In genomic region chr11:95010841-95011403, GRCm38 (mm10) we compare ENCODE assay signal across 8 mouse cellular contexts. TPM values are rescaled to one million over a fixed set of nuclear protein-coding genes. Genes with fewer than 3 reads are reported as not detected.
DNase-seq lines count a peak whose midpoint lies in the region; ATAC-seq and TF ChIP-seq lines count a peak whose summit lies in the region.
"Not testable (repeated sequence)": the region's sequence is repeated elsewhere in the genome, so short reads cannot be mapped to it uniquely, and the experiment has no call there.

No protein-coding gene starts in this region.

- H3K9me3 ChIP-seq in forebrain, embryonic 11.5 days (ENCODE audit: control insufficient read depth, low read length); heart, embryonic 14.5 days (ENCODE audit: control insufficient read depth, low read length); intestine, embryonic 14.5 days (ENCODE audit: control insufficient read depth, low read length); limb, embryonic 12.5 days; lung, embryonic 14.5 days (ENCODE audit: low read depth, low read length); stomach, embryonic 15.5 days: not testable (repeated sequence)

- 8% methylated on average over 3 of the region's 4 CpGs for WGBS in forebrain, embryonic 11.5 days
- 14% methylated on average over 4 of the region's 4 CpGs for WGBS in heart, embryonic 14.5 days
- WGBS in intestine, embryonic 14.5 days: 20% methylated on average over 4 of the region's 4 CpGs
- WGBS in limb, embryonic 12.5 days: 0% methylated on average over 3 of the region's 4 CpGs
- 6% methylated on average over 4 of the region's 4 CpGs for WGBS in lung, embryonic 14.5 days
- 12% methylated on average over 4 of the region's 4 CpGs for WGBS in stomach, embryonic 15.5 days

- peak overlapping the region; percentile 85 for H3K4me3 ChIP-seq in forebrain, embryonic 11.5 days (ENCODE audit: low read depth, low read length)
- peak overlapping the region; percentile 19 to 67; a peak in 3 of 4 replicates for H3K4me3 ChIP-seq in heart, embryonic 14.5 days (ENCODE audit: control insufficient read depth in 1 of 2, insufficient read depth in 1 of 2, low read depth in 1 of 2, low read length in 2 of 2)
- peak overlapping the region; percentile 77 for H3K4me3 ChIP-seq in intestine, embryonic 14.5 days (ENCODE audit: low read depth, low read length)
- H3K4me3 ChIP-seq in limb, embryonic 12.5 days (replicated peaks): peak overlapping the region; percentile 83
- peak overlapping the region; percentile 72 for H3K4me3 ChIP-seq in lung, embryonic 14.5 days (ENCODE audit: low read depth, low read length)
- peak overlapping the region; percentile 58 for H3K4me3 ChIP-seq in myocyte
- H3K4me3 ChIP-seq in stomach, embryonic 15.5 days (replicated peaks): peak overlapping the region; percentile 71

- not testable (repeated sequence) for TF ChIP-seq POLR2A in myocyte (IDR thresholded peaks at IDR 0.05; ENCODE audit: insufficient read length, low read depth)

- H3K27ac ChIP-seq in forebrain, embryonic 11.5 days (ENCODE audit: low read depth, low read length): peak overlapping the region; percentile 28; the same call in 1 of the 2 replicates
- not testable (repeated sequence) for H3K27ac ChIP-seq in heart, embryonic 14.5 days (replicated peaks in 1 of 2; ENCODE audit: control insufficient read depth in 1 of 2, insufficient read depth in 1 of 2, low read depth in 2 of 2, low read length in 2 of 2); intestine, embryonic 14.5 days (ENCODE audit: low read depth); stomach, embryonic 15.5 days
- H3K27ac ChIP-seq in limb, embryonic 12.5 days: 0 out of 2 replicates have a peak overlapping the region, but pooled peaks have one; percentile 42
- peak overlapping the region; percentile 30; the same call in 1 of the 2 replicates for H3K27ac ChIP-seq in lung, embryonic 14.5 days (ENCODE audit: low read depth)

- H3ac ChIP-seq in myocyte (ENCODE audit: control insufficient read depth, insufficient read length): peak overlapping the region; percentile 40

- TF ChIP-seq CTCF in lung, embryonic 14.5 days (IDR thresholded peaks at IDR 0.05; ENCODE audit: low read depth): not testable (repeated sequence)

- peak overlapping the region; percentile 98 for H3K9ac ChIP-seq in forebrain, embryonic 11.5 days (ENCODE audit: low read length)
- peak overlapping the region; percentile 83; the same call in 1 of the 2 replicates for H3K9ac ChIP-seq in heart, embryonic 14.5 days (ENCODE audit: low read length)
- H3K9ac ChIP-seq in intestine, embryonic 14.5 days (ENCODE audit: low read length): peak overlapping the region; percentile 87
- peak overlapping the region; percentile 95 for H3K9ac ChIP-seq in limb, embryonic 12.5 days (replicated peaks)
- H3K9ac ChIP-seq in lung, embryonic 14.5 days: peak overlapping the region; percentile 91
- peak overlapping the region; percentile 29; the same call in 1 of the 2 replicates for H3K9ac ChIP-seq in stomach, embryonic 15.5 days

- not testable (repeated sequence) for H3K79me2 ChIP-seq in myocyte (ENCODE audit: control insufficient read depth, insufficient read depth)

- not testable (repeated sequence) for H3K27me3 ChIP-seq in forebrain, embryonic 11.5 days (ENCODE audit: control insufficient read depth, insufficient read depth, low read length); heart, embryonic 14.5 days (ENCODE audit: control insufficient read depth, insufficient read depth, low read length); intestine, embryonic 14.5 days (replicated peaks; ENCODE audit: control insufficient read depth, insufficient read depth, low read length); limb, embryonic 12.5 days; lung, embryonic 14.5 days (ENCODE audit: insufficient read depth, low read length); myocyte (ENCODE audit: control insufficient read depth, insufficient read depth, insufficient read length); stomach, embryonic 15.5 days (replicated peaks)

- H3K36me3 ChIP-seq in forebrain, embryonic 11.5 days (ENCODE audit: control insufficient read depth, insufficient read depth, low read length); heart, embryonic 14.5 days (ENCODE audit: control insufficient read depth, insufficient read depth, low read length); myocyte (ENCODE audit: control insufficient read depth, insufficient read depth); stomach, embryonic 15.5 days: not testable (repeated sequence)
- peaks cover 11% of the 10 kb centered on the region for H3K36me3 ChIP-seq in intestine, embryonic 14.5 days (ENCODE audit: control insufficient read depth, insufficient read depth, low read length)
- H3K36me3 ChIP-seq in limb, embryonic 12.5 days: peaks cover 22% of the 10 kb centered on the region
- H3K36me3 ChIP-seq in lung, embryonic 14.5 days (ENCODE audit: insufficient read depth): peaks cover 17% of the 10 kb centered on the region; the same call in 1 of the 2 replicates

- DNase-seq in embryo, embryonic 10.5 days (ENCODE audit: low spot score): peak; percentile 12
- DNase-seq in forebrain, embryonic 11.5 days (ENCODE audit: low spot score); intestine, embryonic 14.5 days (ENCODE audit: low spot score); lung, embryonic 14.5 days: not testable (repeated sequence)

- peaks cover 22% of the 10 kb centered on the region for H3K4me1 ChIP-seq in forebrain, embryonic 11.5 days (replicated peaks; ENCODE audit: control insufficient read depth, insufficient read depth, low read length)
- H3K4me1 ChIP-seq in heart, embryonic 14.5 days (ENCODE audit: control insufficient read depth in 2 of 2, insufficient read depth in 2 of 2, low read length in 2 of 2): peaks cover 34 to 35% of the 10 kb centered on the region in 2 experiments
- H3K4me1 ChIP-seq in intestine, embryonic 14.5 days (replicated peaks; ENCODE audit: control insufficient read depth, insufficient read depth, low read length): peaks cover 41% of the 10 kb centered on the region
- H3K4me1 ChIP-seq in limb, embryonic 12.5 days (replicated peaks): peaks cover 41% of the 10 kb centered on the region
- H3K4me1 ChIP-seq in lung, embryonic 14.5 days (ENCODE audit: insufficient read depth): peaks cover 22% of the 10 kb centered on the region; the same call in 1 of the 2 replicates
- peaks cover 37% of the 10 kb centered on the region for H3K4me1 ChIP-seq in stomach, embryonic 15.5 days

- H3K4me2 ChIP-seq in forebrain, embryonic 11.5 days (ENCODE audit: low read depth, low read length, severe bottlenecking): peak overlapping the region; percentile 77
- H3K4me2 ChIP-seq in heart, embryonic 14.5 days (ENCODE audit: low read length): peak overlapping the region; percentile 92
- H3K4me2 ChIP-seq in intestine, embryonic 14.5 days (ENCODE audit: low read length): peak overlapping the region; percentile 80
- H3K4me2 ChIP-seq in limb, embryonic 12.5 days: peak overlapping the region; percentile 82
- H3K4me2 ChIP-seq in lung, embryonic 14.5 days: peak overlapping the region; percentile 87
- peak overlapping the region; percentile 97 for H3K4me2 ChIP-seq in myocyte (ENCODE audit: low read depth)
- peak overlapping the region; percentile 83 for H3K4me2 ChIP-seq in stomach, embryonic 15.5 days

- not testable (repeated sequence) for ATAC-seq in forebrain, embryonic 11.5 days (replicated peaks; ENCODE audit: low FRiP score); heart, embryonic 14.5 days (ENCODE audit: insufficient number of reproducible peaks, insufficient read depth, low FRiP score, low read depth); intestine, embryonic 14.5 days (replicated peaks; ENCODE audit: low FRiP score, low TSS enrichment, low read depth); limb, embryonic 12.5 days (ENCODE audit: insufficient number of reproducible peaks, insufficient read depth, low FRiP score, low TSS enrichment, low read depth); lung, embryonic 14.5 days (ENCODE audit: insufficient read depth); stomach, embryonic 15.5 days (ENCODE audit: insufficient read depth, low FRiP score, low read depth)

RNA-seq across cellular contexts. Expression of gene Samd14, which starts 1.2 kb away (rescaled TPM):
- 56.8 and 59.2 TPM in 2 replicates for polyA plus RNA-seq in forebrain, embryonic 11.5 days (2014; fragmentation: Nextera tagmentation; extraction: Ambion mirVana)
- polyA plus RNA-seq in heart, embryonic 14.5 days (2014; fragmentation: Nextera tagmentation; extraction: Ambion mirVana): 8.5 and 10.1 TPM in 2 replicates
- polyA plus RNA-seq in intestine, embryonic 14.5 days (2014; fragmentation: Nextera tagmentation; extraction: Ambion mirVana): 20.3 and 22.1 TPM in 2 replicates
- 34.6 and 37.7 TPM in 2 replicates for polyA plus RNA-seq in limb, embryonic 12.5 days (2016; fragmentation: Nextera tagmentation; extraction: Ambion mirVana)
- polyA plus RNA-seq in lung, embryonic 14.5 days (2014; fragmentation: Nextera tagmentation; extraction: Ambion mirVana): 22.7 and 24.5 TPM in 2 replicates
- polyA plus RNA-seq in myocyte (2012; fragmentation: generic; extraction: Trizol): 14.4 TPM
- polyA plus RNA-seq in stomach, embryonic 15.5 days (2015; fragmentation: Nextera tagmentation; extraction: Ambion mirVana): 19.8 and 21.1 TPM in 2 replicates

RNA-seq across cellular contexts. Expression of gene Ppp1r9b, which starts 20.1 kb away (rescaled TPM):
- polyA plus RNA-seq in forebrain, embryonic 11.5 days (2014; fragmentation: Nextera tagmentation; extraction: Ambion mirVana): 17.2 and 18.6 TPM in 2 replicates
- 8.1 and 8.6 TPM in 2 replicates for polyA plus RNA-seq in heart, embryonic 14.5 days (2014; fragmentation: Nextera tagmentation; extraction: Ambion mirVana)
- 11.9 and 12.2 TPM in 2 replicates for polyA plus RNA-seq in intestine, embryonic 14.5 days (2014; fragmentation: Nextera tagmentation; extraction: Ambion mirVana)
- polyA plus RNA-seq in limb, embryonic 12.5 days (2016; fragmentation: Nextera tagmentation; extraction: Ambion mirVana): 12.0 and 12.6 TPM in 2 replicates
- polyA plus RNA-seq in lung, embryonic 14.5 days (2014; fragmentation: Nextera tagmentation; extraction: Ambion mirVana): 13.0 and 14.3 TPM in 2 replicates
- 42.4 TPM for polyA plus RNA-seq in myocyte (2012; fragmentation: generic; extraction: Trizol)
- 10.3 TPM in 2 replicates for polyA plus RNA-seq in stomach, embryonic 15.5 days (2015; fragmentation: Nextera tagmentation; extraction: Ambion mirVana)

RNA-seq across cellular contexts. Expression of gene Pdk2, which starts 30.2 kb away (rescaled TPM):
- polyA plus RNA-seq in forebrain, embryonic 11.5 days (2014; fragmentation: Nextera tagmentation; extraction: Ambion mirVana): 16.5 and 17.4 TPM in 2 replicates
- polyA plus RNA-seq in heart, embryonic 14.5 days (2014; fragmentation: Nextera tagmentation; extraction: Ambion mirVana): 112 and 113 TPM in 2 replicates
- 26.4 and 29.6 TPM in 2 replicates for polyA plus RNA-seq in intestine, embryonic 14.5 days (2014; fragmentation: Nextera tagmentation; extraction: Ambion mirVana)
- polyA plus RNA-seq in limb, embryonic 12.5 days (2016; fragmentation: Nextera tagmentation; extraction: Ambion mirVana): 21.9 and 22.4 TPM in 2 replicates
- polyA plus RNA-seq in lung, embryonic 14.5 days (2014; fragmentation: Nextera tagmentation; extraction: Ambion mirVana): 24.5 and 27.4 TPM in 2 replicates
- polyA plus RNA-seq in myocyte (2012; fragmentation: generic; extraction: Trizol): 33.3 TPM
- polyA plus RNA-seq in stomach, embryonic 15.5 days (2015; fragmentation: Nextera tagmentation; extraction: Ambion mirVana): 30.2 and 35.1 TPM in 2 replicates

RNA-seq across cellular contexts. Expression of gene Sgca, which starts 34.8 kb away (rescaled TPM):
- polyA plus RNA-seq in forebrain, embryonic 11.5 days (2014; fragmentation: Nextera tagmentation; extraction: Ambion mirVana): not detected in 2 replicates
- 34.6 and 36.7 TPM in 2 replicates for polyA plus RNA-seq in heart, embryonic 14.5 days (2014; fragmentation: Nextera tagmentation; extraction: Ambion mirVana)
- 0.22 TPM in 1 of 2 replicates, not detected in the other for polyA plus RNA-seq in intestine, embryonic 14.5 days (2014; fragmentation: Nextera tagmentation; extraction: Ambion mirVana)
- 2.8 and 3.0 TPM in 2 replicates for polyA plus RNA-seq in limb, embryonic 12.5 days (2016; fragmentation: Nextera tagmentation; extraction: Ambion mirVana)
- 0.35 TPM in 1 of 2 replicates, not detected in the other for polyA plus RNA-seq in lung, embryonic 14.5 days (2014; fragmentation: Nextera tagmentation; extraction: Ambion mirVana)
- polyA plus RNA-seq in myocyte (2012; fragmentation: generic; extraction: Trizol): 303 TPM
- 0.17 and 0.27 TPM in 2 replicates for polyA plus RNA-seq in stomach, embryonic 15.5 days (2015; fragmentation: Nextera tagmentation; extraction: Ambion mirVana)

RNA-seq across cellular contexts. Expression of gene Hils1, which starts 43.5 kb away (rescaled TPM):
- not detected in 2 replicates for polyA plus RNA-seq in forebrain, embryonic 11.5 days (2014; fragmentation: Nextera tagmentation; extraction: Ambion mirVana)
- polyA plus RNA-seq in heart, embryonic 14.5 days (2014; fragmentation: Nextera tagmentation; extraction: Ambion mirVana): 0.24 TPM in 2 replicates
- polyA plus RNA-seq in intestine, embryonic 14.5 days (2014; fragmentation: Nextera tagmentation; extraction: Ambion mirVana): not detected in 2 replicates
- not detected in 2 replicates for polyA plus RNA-seq in limb, embryonic 12.5 days (2016; fragmentation: Nextera tagmentation; extraction: Ambion mirVana)
- polyA plus RNA-seq in lung, embryonic 14.5 days (2014; fragmentation: Nextera tagmentation; extraction: Ambion mirVana): not detected in 2 replicates
- polyA plus RNA-seq in myocyte (2012; fragmentation: generic; extraction: Trizol): 0.37 TPM
- not detected in 2 replicates for polyA plus RNA-seq in stomach, embryonic 15.5 days (2015; fragmentation: Nextera tagmentation; extraction: Ambion mirVana)

Comparison
In these comparisons a context has a peak if more than half of its experiments do, and no peak if none do; other contexts are left out.
1. H3K9ac ChIP-seq: peak in every context shown above with its lines; median percentile 98 in forebrain, embryonic 11.5 days; 95 in limb, embryonic 12.5 days; 91 in lung, embryonic 14.5 days; 87 in intestine, embryonic 14.5 days; 83 in heart, embryonic 14.5 days; 29 in stomach, embryonic 15.5 days.